Mouse (Mus musculus): ENCODE measurements around the gene Svbp. TPM values are rescaled to one million over a fixed set of nuclear protein-coding genes. Genes with fewer than 3 reads are reported as not detected.

Svbp gene
- total RNA-seq, 2 experiments from 2014 or later: 54.8 to 125 TPM

- no peak for ATAC-seq (replicated peaks; ENCODE audit: poor library complexity, severe bottlenecking)
Observed at GRCm38 (mm10) chr4:119189392-119189791, 5.7 kb upstream of the Svbp start.

- no peak for ATAC-seq (replicated peaks; ENCODE audit: poor library complexity, severe bottlenecking)
Observed at GRCm38 (mm10) chr4:119189864-119190263, 5.2 kb upstream of the Svbp start, which contains the start of gene Ermap. Gene Ermap (minus strand): TSS chr4:119190011.

GRCm38 (mm10) chr4:119190618-119191017, 4.5 kb upstream of the Svbp start:
- no peak for ATAC-seq (replicated peaks; ENCODE audit: poor library complexity, severe bottlenecking)

GRCm38 (mm10) chr4:119191273-119191672, 3.8 kb upstream of the Svbp start:
- no peak for ATAC-seq (replicated peaks; ENCODE audit: poor library complexity, severe bottlenecking)

- no peak for ATAC-seq (replicated peaks; ENCODE audit: poor library complexity, severe bottlenecking)
Observed at GRCm38 (mm10) chr4:119192757-119193156, 2.3 kb upstream of the Svbp start.

- no peak; the same call in 1 of the 2 replicates for ATAC-seq (replicated peaks; ENCODE audit: poor library complexity, severe bottlenecking)
Observed at GRCm38 (mm10) chr4:119195582-119196320, 645 bp downstream of the Svbp start.

GRCm38 (mm10) chr4:119198105-119198504, 3.0 kb downstream of the Svbp start:
- ATAC-seq (replicated peaks; ENCODE audit: poor library complexity, severe bottlenecking): no peak

- ATAC-seq (replicated peaks; ENCODE audit: poor library complexity, severe bottlenecking): peak; percentile 65
Observed at GRCm38 (mm10) chr4:119204672-119205071, 9.6 kb downstream of the Svbp start.

- ATAC-seq (replicated peaks; ENCODE audit: poor library complexity, severe bottlenecking): no peak
Observed at GRCm38 (mm10) chr4:119216667-119217066, 21.6 kb downstream of the Svbp start.

GRCm38 (mm10) chr4:119218169-119218568, 23.1 kb downstream of the Svbp start, which contains the start of gene Tmem269:
Gene Tmem269 (minus strand): TSS chr4:119218217.
- ATAC-seq (replicated peaks; ENCODE audit: poor library complexity, severe bottlenecking): peak; percentile 50

- peak; percentile 82 for ATAC-seq (replicated peaks; ENCODE audit: poor library complexity, severe bottlenecking)
Observed at GRCm38 (mm10) chr4:119223696-119224095, 28.6 kb downstream of the Svbp start.

GRCm38 (mm10) chr4:119224534-119224933, 29.4 kb downstream of the Svbp start:
- no peak for ATAC-seq (replicated peaks; ENCODE audit: poor library complexity, severe bottlenecking)

- no peak for ATAC-seq (replicated peaks; ENCODE audit: poor library complexity, severe bottlenecking)
Observed at GRCm38 (mm10) chr4:119225719-119226118, 30.6 kb downstream of the Svbp start.

- no peak for ATAC-seq (replicated peaks; ENCODE audit: poor library complexity, severe bottlenecking)
Observed at GRCm38 (mm10) chr4:119226751-119227150, 31.6 kb downstream of the Svbp start.

GRCm38 (mm10) chr4:119232410-119233255, 37.5 kb downstream of the Svbp start, which contains the start of the genes AU022252 and P3h1:
Gene AU022252 (minus strand): TSS chr4:119232712.
Gene P3h1 (plus strand): TSS chr4:119232915.
- peak; percentile 94 for ATAC-seq (replicated peaks; ENCODE audit: poor library complexity, severe bottlenecking)

- ATAC-seq (replicated peaks; ENCODE audit: poor library complexity, severe bottlenecking): peak; percentile 60
Observed at GRCm38 (mm10) chr4:119233256-119233901, 38.3 kb downstream of the Svbp start.

GRCm38 (mm10) chr4:119234348-119234747, 39.2 kb downstream of the Svbp start:
- no peak for ATAC-seq (replicated peaks; ENCODE audit: poor library complexity, severe bottlenecking)

GRCm38 (mm10) chr4:119238661-119239060, 43.6 kb downstream of the Svbp start:
- ATAC-seq (replicated peaks; ENCODE audit: poor library complexity, severe bottlenecking): no peak

- peak; percentile 84 for ATAC-seq (replicated peaks; ENCODE audit: poor library complexity, severe bottlenecking)
Observed at GRCm38 (mm10) chr4:119239181-119239682, 44.1 kb downstream of the Svbp start.

- ATAC-seq (replicated peaks; ENCODE audit: poor library complexity, severe bottlenecking): no peak
Observed at GRCm38 (mm10) chr4:119241664-119242063, 46.6 kb downstream of the Svbp start.
